Mouse (Mus musculus) C3H10T1/2 (cell line): ENCODE data around the gene Olfr695. TPM values are rescaled to one million over a fixed set of nuclear protein-coding genes. Genes with fewer than 3 reads are reported as not detected.

Experiments
- polyA plus RNA-seq, 2 experiments: library from polyadenylated mRNA; unstranded; fragments of >200 nt; fragmentation: generic; extraction: Trizol; gene quantifications; one replicate each; pipeline ENCODE4 v1.2.1; 2012; ENCODE audit warnings: missing spikeins in 2 of 2

Gene Olfr695
- polyA plus RNA-seq: not detected

GRCm38 (mm10) chr7:106716296-106716695 lies at the start of gene Olfr695:
TSS of gene Olfr695 (minus strand) at chr7:106716396.

GRCm38 (mm10) chr7:106755297-106755696 lies 39.1 kb upstream of the Olfr695 start, which contains the start of gene Olfr698:
TSS of gene Olfr698 (minus strand) at chr7:106755397.

DNA sequence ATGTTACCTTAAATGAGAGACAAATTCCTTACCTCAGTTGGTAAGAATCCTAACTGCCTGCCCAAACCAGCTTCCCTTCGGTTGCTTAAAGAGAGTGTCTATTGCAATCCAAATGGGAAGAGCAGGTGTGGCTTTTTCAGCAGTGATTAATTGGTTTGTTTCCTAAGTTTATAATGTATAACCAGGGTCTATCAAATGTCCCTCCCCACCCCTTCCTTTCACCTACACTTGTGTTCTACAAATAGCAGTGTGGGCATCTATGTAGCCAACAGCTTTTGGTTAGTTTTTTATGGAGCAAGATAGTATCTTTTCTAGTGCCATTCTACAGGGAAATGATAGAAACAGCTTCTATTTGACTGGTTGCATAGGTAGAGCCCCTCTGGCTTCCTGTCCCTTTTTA lies 26.1 kb upstream of the Olfr695 start, which contains the start of gene Olfr697:
Gene Olfr697, minus strand, starts transcription at position 101 of the 400 bp plus-strand sequence.

DNA sequence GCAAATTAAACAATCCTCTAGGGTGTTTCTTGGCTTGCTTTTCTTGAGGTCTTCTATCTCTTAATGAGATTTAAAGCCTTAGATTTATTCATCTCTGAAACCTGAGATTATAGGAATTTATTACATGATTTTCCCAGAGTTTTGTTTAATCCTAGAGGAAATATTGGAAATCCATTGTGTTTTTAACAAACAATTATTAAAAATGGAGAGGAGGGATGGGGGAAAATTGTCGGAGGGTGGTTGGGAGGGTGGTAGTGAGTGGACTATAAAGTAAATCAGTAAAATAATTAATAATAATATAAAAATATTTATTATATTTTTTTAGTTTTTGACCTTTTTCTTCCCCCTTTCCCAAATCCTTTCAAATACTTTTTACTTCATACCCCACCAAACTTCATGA lies 24.5 kb downstream of the Olfr695 start, which contains the start of gene Olfr694:
Gene Olfr694, minus strand, starts transcription at position 101 of the 400 bp plus-strand sequence.

GRCm38 (mm10) chr7:106680484-106680883 lies 35.7 kb downstream of the Olfr695 start, which contains the start of gene Olfr693:
TSS of gene Olfr693 (minus strand) at chr7:106680584.

Other genes with a start within 250 kb of the Olfr695 start
- not detected for gene Olfr693, start 35.8 kb downstream of the Olfr695 start, polyA plus RNA-seq
- gene Olfr694, start 24.6 kb downstream of the Olfr695 start, polyA plus RNA-seq: not detected
- not detected for gene Olfr697, start 26.0 kb upstream of the Olfr695 start, polyA plus RNA-seq
- not detected for gene Olfr698, start 39.0 kb upstream of the Olfr695 start, polyA plus RNA-seq
- not detected for gene Olfr699, start 76.8 kb upstream of the Olfr695 start, polyA plus RNA-seq
- not detected for gene Olfr700, start 92.4 kb upstream of the Olfr695 start, polyA plus RNA-seq
- gene Olfr701, start 97.7 kb upstream of the Olfr695 start, polyA plus RNA-seq: not detected
- gene Olfr702, start 117.5 kb upstream of the Olfr695 start, polyA plus RNA-seq: not detected
- gene Olfr703, start 127.0 kb upstream of the Olfr695 start, polyA plus RNA-seq: not detected
- not detected for gene Olfr704, start 146.8 kb upstream of the Olfr695 start, polyA plus RNA-seq
- not detected for gene Olfr705, start 160.5 kb upstream of the Olfr695 start, polyA plus RNA-seq
- not detected for gene Olfr706, start 171.8 kb upstream of the Olfr695 start, polyA plus RNA-seq
- gene Olfr707, start 184.8 kb upstream of the Olfr695 start, polyA plus RNA-seq: not detected
- not detected for gene Olfr1532-ps1, start 191.6 kb upstream of the Olfr695 start, polyA plus RNA-seq
- not detected for gene Olfr709-ps1, start 215.8 kb upstream of the Olfr695 start, polyA plus RNA-seq
- gene Olfr710, start 231.9 kb upstream of the Olfr695 start, polyA plus RNA-seq: not detected
- not detected for gene Olfr6, start 247.5 kb upstream of the Olfr695 start, polyA plus RNA-seq